Mouse (Mus musculus): ENCODE measurements at regions not wholly inside any gene's neighbourhood (a gene's known extent, or its start where the extent isn't known, plus 50 kb on each side); places are given as distances from the start of the nearest gene placed in this dataset.

- Histone ChIP-seq H3K27ac (ENCODE audit: low read length) (no peak overlapping the region), H3K4me1 (ENCODE audit: control insufficient read depth, insufficient read depth, low read length) (no peaks in the 10 kb centered on the region; the same call in 1 of the 2 replicates), H3K4me2 (ENCODE audit: low read length) (no peak overlapping the region), H3K9ac (ENCODE audit: low read depth, low read length) (no peak overlapping the region), H3K36me3 (ENCODE audit: control insufficient read depth, insufficient read depth, low read length) (no peaks in the 10 kb centered on the region), H3K9me3 (replicated peaks; ENCODE audit: control insufficient read depth, low read length, poor library complexity, severe bottlenecking) (no peaks in the 10 kb centered on the region), H3K4me3 (ENCODE audit: low read depth, low read length) (no peak overlapping the region), H3K27me3 (ENCODE audit: control insufficient read depth, insufficient read depth, low read depth, low read length) (no peaks in the 10 kb centered on the region)
- ATAC-seq, result peak; percentile 58; the same call in 1 of the 2 replicates
- 50% methylated on average over 4 of the region's 4 CpGs for WGBS
Observed at GRCm38 (mm10) chr14:81254343-81254838, 1270.5 kb downstream of the Olfm4 start.

- H3K27me3 ChIP-seq (ENCODE audit: control insufficient read depth, insufficient read depth, low read depth, low read length), result no peaks in the 10 kb centered on the region
- no peak overlapping the region for H3K9ac ChIP-seq (ENCODE audit: low read depth, low read length)
- no peaks in the 10 kb centered on the region for H3K9me3 ChIP-seq (replicated peaks; ENCODE audit: control insufficient read depth, low read length, poor library complexity, severe bottlenecking)
- H3K36me3 ChIP-seq (ENCODE audit: control insufficient read depth, insufficient read depth, low read length), result no peaks in the 10 kb centered on the region
- H3K4me1 ChIP-seq (ENCODE audit: control insufficient read depth, insufficient read depth, low read length), result no peaks in the 10 kb centered on the region; the same call in 1 of the 2 replicates
- H3K4me3 ChIP-seq (ENCODE audit: low read depth, low read length), result no peak overlapping the region
- no peak for ATAC-seq
- no peak overlapping the region for H3K27ac ChIP-seq (ENCODE audit: low read length)
- H3K4me2 ChIP-seq (ENCODE audit: low read length), result no peak overlapping the region
Observed at GRCm38 (mm10) chr14:81255423-81255822, 1271.5 kb downstream of the Olfm4 start.

- Histone ChIP-seq H3K9ac (ENCODE audit: low read depth, low read length) (no peak overlapping the region), H3K4me3 (ENCODE audit: low read depth, low read length) (no peak overlapping the region), H3K27me3 (ENCODE audit: control insufficient read depth, insufficient read depth, low read depth, low read length) (no peaks in the 10 kb centered on the region), H3K4me2 (ENCODE audit: low read length) (no peak overlapping the region), H3K27ac (ENCODE audit: low read length) (peak overlapping the region; percentile 64), H3K4me1 (ENCODE audit: control insufficient read depth, insufficient read depth, low read length) (peaks cover 3% of the 10 kb centered on the region; the same call in 1 of the 2 replicates), H3K36me3 (ENCODE audit: control insufficient read depth, insufficient read depth, low read length) (no peaks in the 10 kb centered on the region), H3K9me3 (replicated peaks; ENCODE audit: control insufficient read depth, low read length, poor library complexity, severe bottlenecking) (no peaks in the 10 kb centered on the region)
- 51% methylated on average over 3 of the region's 3 CpGs for WGBS
- ATAC-seq, result peak; percentile 77
Observed at GRCm38 (mm10) chr14:81267637-81268373, 1283.9 kb downstream of the Olfm4 start.

- H3K4me2 ChIP-seq (ENCODE audit: low read length), result no peak overlapping the region
- WGBS, result 79% methylated on average over 3 of the region's 3 CpGs
Observed at GRCm38 (mm10) chr14:81287489-81288025, 1303.7 kb downstream of the Olfm4 start.

GRCm38 (mm10) chr14:81307160-81307559 is 1323.3 kb downstream of the Olfm4 start:
- Histone ChIP-seq H3K9ac (ENCODE audit: low read depth, low read length) (no peak overlapping the region), H3K9me3 (replicated peaks; ENCODE audit: control insufficient read depth, low read length, poor library complexity, severe bottlenecking) (no peaks in the 10 kb centered on the region), H3K27me3 (ENCODE audit: control insufficient read depth, insufficient read depth, low read depth, low read length) (no peaks in the 10 kb centered on the region), H3K4me2 (ENCODE audit: low read length) (no peak overlapping the region), H3K4me3 (ENCODE audit: low read depth, low read length) (no peak overlapping the region), H3K4me1 (ENCODE audit: control insufficient read depth, insufficient read depth, low read length) (no peaks in the 10 kb centered on the region; the same call in 1 of the 2 replicates), H3K36me3 (ENCODE audit: control insufficient read depth, insufficient read depth, low read length) (no peaks in the 10 kb centered on the region), H3K27ac (ENCODE audit: low read length) (no peak overlapping the region)
- WGBS, result 66% methylated on average over 4 of the region's 4 CpGs
- ATAC-seq, result no peak

More at GRCm38 (mm10) chr14:81287489-81288025, 1303.7 kb downstream of the Olfm4 start:
- ATAC-seq, result no peak
- H3K4me1 ChIP-seq (ENCODE audit: control insufficient read depth, insufficient read depth, low read length), result no peaks in the 10 kb centered on the region
- no peaks in the 10 kb centered on the region for H3K27me3 ChIP-seq (ENCODE audit: control insufficient read depth, insufficient read depth, low read depth, low read length)
- H3K9ac ChIP-seq (ENCODE audit: low read depth, low read length), result no peak overlapping the region
- H3K9me3 ChIP-seq (replicated peaks; ENCODE audit: control insufficient read depth, low read length, poor library complexity, severe bottlenecking), result peaks cover 4% of the 10 kb centered on the region; the same call in 1 of the 2 replicates
- H3K4me3 ChIP-seq (ENCODE audit: low read depth, low read length), result no peak overlapping the region
- no peaks in the 10 kb centered on the region for H3K36me3 ChIP-seq (ENCODE audit: control insufficient read depth, insufficient read depth, low read length)
- H3K27ac ChIP-seq (ENCODE audit: low read length), result no peak overlapping the region

GRCm38 (mm10) chr14:81341058-81341457 is 1357.2 kb downstream of the Olfm4 start:
- Histone ChIP-seq H3K4me2 (ENCODE audit: low read length) (no peak overlapping the region), H3K9ac (ENCODE audit: low read depth, low read length) (no peak overlapping the region), H3K4me1 (ENCODE audit: control insufficient read depth, insufficient read depth, low read length) (no peaks in the 10 kb centered on the region), H3K27me3 (ENCODE audit: control insufficient read depth, insufficient read depth, low read depth, low read length) (no peaks in the 10 kb centered on the region), H3K4me3 (ENCODE audit: low read depth, low read length) (no peak overlapping the region), H3K27ac (ENCODE audit: low read length) (no peak overlapping the region), H3K9me3 (replicated peaks; ENCODE audit: control insufficient read depth, low read length, poor library complexity, severe bottlenecking) (no peaks in the 10 kb centered on the region), H3K36me3 (ENCODE audit: control insufficient read depth, insufficient read depth, low read length) (no peaks in the 10 kb centered on the region)
- WGBS, result 81% methylated on average over 2 of the region's 2 CpGs
- ATAC-seq, result no peak

GRCm38 (mm10) chr14:81387566-81387965 is 1403.7 kb downstream of the Olfm4 start:
- WGBS, result 97% methylated on average over 2 of the region's 2 CpGs
- Histone ChIP-seq H3K9ac (ENCODE audit: low read depth, low read length) (no peak overlapping the region), H3K9me3 (replicated peaks; ENCODE audit: control insufficient read depth, low read length, poor library complexity, severe bottlenecking) (no peaks in the 10 kb centered on the region), H3K4me3 (ENCODE audit: low read depth, low read length) (no peak overlapping the region), H3K27me3 (ENCODE audit: control insufficient read depth, insufficient read depth, low read depth, low read length) (no peaks in the 10 kb centered on the region), H3K27ac (ENCODE audit: low read length) (no peak overlapping the region), H3K4me2 (ENCODE audit: low read length) (no peak overlapping the region), H3K36me3 (ENCODE audit: control insufficient read depth, insufficient read depth, low read length) (no peaks in the 10 kb centered on the region), H3K4me1 (ENCODE audit: control insufficient read depth, insufficient read depth, low read length) (no peaks in the 10 kb centered on the region)
- ATAC-seq, result no peak

All from midbrain, embryonic 16.5 days (tissue).